Mouse (Mus musculus) C2C12 (cell line): ENCODE data around the gene Styx.

Experiments
- CTCF ChIP-seq: IDR thresholded peaks from one replicate; pipeline ENCODE4 v1.5.1; 2011; ENCODE audit not compliant: control insufficient read depth, insufficient read depth, insufficient read length
- MAX ChIP-seq: IDR thresholded peaks from one replicate; pipeline ENCODE4 v1.6.1; 2011; ENCODE audit warnings: mild to moderate bottlenecking, control low read depth
- MYOD1 ChIP-seq: IDR thresholded peaks from one replicate; pipeline ENCODE4 v1.6.1; 2011; ENCODE audit warnings: low read depth; ENCODE audit not compliant: control insufficient read depth, insufficient read length
- USF1 ChIP-seq: IDR thresholded peaks from one replicate; pipeline ENCODE4 v1.6.1; 2011; ENCODE audit warnings: low read depth, mild to moderate bottlenecking, control low read depth, moderate library complexity

DNA sequence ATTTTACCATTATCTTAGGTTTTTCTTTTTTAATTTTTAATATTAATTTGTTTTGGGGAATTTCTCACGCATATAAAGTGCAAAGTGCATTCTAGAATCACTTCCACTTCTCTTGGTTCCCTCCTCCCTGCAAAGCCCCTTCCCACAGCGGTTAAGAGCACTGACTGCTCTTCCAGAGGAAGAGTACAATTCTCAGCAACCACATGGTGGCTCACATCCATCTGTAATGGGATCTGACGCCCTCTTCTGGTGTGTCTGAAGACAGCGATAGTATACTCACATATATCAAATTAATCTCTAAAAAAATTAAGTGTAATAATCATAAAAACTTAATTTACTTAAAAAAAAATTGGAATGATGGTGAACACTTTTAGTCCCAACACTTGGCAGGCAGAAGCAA lies 46.5 kb upstream of the Styx start:
- TF ChIP-seq USF1, result no peak
- TF ChIP-seq MYOD1, result no peak
- no peak for TF ChIP-seq CTCF
- no peak for TF ChIP-seq MAX
